Mouse (Mus musculus): ENCODE results near the gene Nt5c3. TPM values are rescaled to one million over a fixed set of nuclear protein-coding genes. Genes with fewer than 3 reads are reported as not detected.

The Nt5c3 gene
- polyA plus RNA-seq, 1 experiment from 2014 or later: 83.0 TPM

- Histone ChIP-seq H3K27ac (no peak overlapping the region), H3K4me3 (replicated peaks) (no peak overlapping the region), H3K27me3 (replicated peaks) (no peaks in the 10 kb centered on the region), H3K4me2 (no peak overlapping the region), H3K36me3 (no peaks in the 10 kb centered on the region), H3K4me1 (peaks cover 9% of the 10 kb centered on the region), H3K9ac (no peak overlapping the region), H3K9me3 (no peaks in the 10 kb centered on the region)
- no peak for ATAC-seq (ENCODE audit: insufficient read depth, low FRiP score, low read depth)
- 80% methylated on average over 2 of the region's 2 CpGs for WGBS
These were observed 7.5 kb downstream of the Nt5c3 start for GRCm38 (mm10) chr6:56916279-56916678.

GRCm38 (mm10) chr6:56913092-56913858 lies 10.5 kb downstream of the Nt5c3 start:
- Histone ChIP-seq H3K27ac (peak overlapping the region; percentile 36; the same call in 1 of the 2 replicates), H3K4me3 (replicated peaks) (no peak overlapping the region), H3K9ac (no peak overlapping the region), H3K4me1 (peaks cover 3% of the 10 kb centered on the region; the same call in 1 of the 2 replicates), H3K4me2 (no peak overlapping the region), H3K27me3 (replicated peaks) (no peaks in the 10 kb centered on the region), H3K36me3 (no peaks in the 10 kb centered on the region), H3K9me3 (no peaks in the 10 kb centered on the region)
- ATAC-seq (ENCODE audit: insufficient read depth, low FRiP score, low read depth): no peak
- 56% methylated on average over 2 of the region's 2 CpGs for WGBS

- Histone ChIP-seq H3K9ac (no peak overlapping the region), H3K4me2 (no peak overlapping the region), H3K36me3 (no peaks in the 10 kb centered on the region), H3K4me3 (replicated peaks) (no peak overlapping the region), H3K27me3 (replicated peaks) (no peaks in the 10 kb centered on the region), H3K4me1 (peaks cover 3% of the 10 kb centered on the region; the same call in 1 of the 2 replicates), H3K27ac (no peak overlapping the region), H3K9me3 (no peaks in the 10 kb centered on the region)
- WGBS: 70% methylated on average over 2 of the region's 2 CpGs
- ATAC-seq (ENCODE audit: insufficient read depth, low FRiP score, low read depth): peak; percentile 82; the same call in 1 of the 2 replicates
These were observed 12.8 kb downstream of the Nt5c3 start for GRCm38 (mm10) chr6:56910910-56911309.

DNA sequence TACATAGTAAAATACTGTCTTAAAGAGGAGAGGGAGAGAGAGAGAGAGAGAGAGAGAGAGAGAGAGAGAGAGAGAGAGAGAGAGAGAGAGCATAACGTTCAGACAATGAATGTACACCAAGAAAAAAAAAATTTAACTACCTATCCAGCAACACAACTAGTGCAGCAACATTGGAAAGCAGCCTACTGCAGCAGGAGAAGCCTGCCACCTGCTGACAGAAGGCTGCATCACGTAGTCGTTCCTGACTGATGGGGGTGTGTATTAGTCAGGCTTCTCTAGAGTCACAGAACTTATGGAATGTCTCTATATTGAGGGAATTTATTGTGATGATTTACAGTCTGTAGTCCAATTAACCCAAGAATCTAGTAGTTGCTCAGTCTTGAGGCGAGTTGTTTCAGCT lies 14.8 kb downstream of the Nt5c3 start:
- ATAC-seq (ENCODE audit: insufficient read depth, low FRiP score, low read depth): peak; percentile 61; the same call in 1 of the 2 replicates

GRCm38 (mm10) chr6:56908397-56908796 lies 15.3 kb downstream of the Nt5c3 start:
- no peak for ATAC-seq (ENCODE audit: insufficient read depth, low FRiP score, low read depth)
- Histone ChIP-seq H3K9me3 (no peaks in the 10 kb centered on the region), H3K27ac (no peak overlapping the region), H3K4me2 (no peak overlapping the region), H3K36me3 (no peaks in the 10 kb centered on the region), H3K4me3 (replicated peaks) (no peak overlapping the region), H3K27me3 (replicated peaks) (no peaks in the 10 kb centered on the region), H3K4me1 (peaks cover 5% of the 10 kb centered on the region), H3K9ac (no peak overlapping the region)
- 90% methylated on average over 2 of the region's 2 CpGs for WGBS

More for the DNA sequence above, 14.8 kb downstream of the Nt5c3 start:
- no peaks in the 10 kb centered on the region for H3K9me3 ChIP-seq
- H3K4me3 ChIP-seq (replicated peaks): no peak overlapping the region
- no peak overlapping the region for H3K9ac ChIP-seq
- no peak overlapping the region for H3K4me2 ChIP-seq
- H3K4me1 ChIP-seq: peaks cover 2% of the 10 kb centered on the region; the same call in 1 of the 2 replicates
- no peaks in the 10 kb centered on the region for H3K36me3 ChIP-seq
- no peak overlapping the region for H3K27ac ChIP-seq
- H3K27me3 ChIP-seq (replicated peaks): no peaks in the 10 kb centered on the region
- 11% methylated on average over 4 of the region's 4 CpGs for WGBS

- H3K4me2 ChIP-seq: no peak overlapping the region
- peaks cover 8% of the 10 kb centered on the region for H3K4me1 ChIP-seq
- H3K36me3 ChIP-seq: no peaks in the 10 kb centered on the region
- no peaks in the 10 kb centered on the region for H3K27me3 ChIP-seq (replicated peaks)
- H3K9me3 ChIP-seq: no peaks in the 10 kb centered on the region
- no peak overlapping the region for H3K27ac ChIP-seq
- ATAC-seq (ENCODE audit: insufficient read depth, low FRiP score, low read depth): no peak
- WGBS: 93% methylated on average over 3 of the region's 3 CpGs
- H3K9ac ChIP-seq: no peak overlapping the region
- no peak overlapping the region for H3K4me3 ChIP-seq (replicated peaks)
These were observed 15.8 kb downstream of the Nt5c3 start for GRCm38 (mm10) chr6:56907973-56908372.

DNA sequence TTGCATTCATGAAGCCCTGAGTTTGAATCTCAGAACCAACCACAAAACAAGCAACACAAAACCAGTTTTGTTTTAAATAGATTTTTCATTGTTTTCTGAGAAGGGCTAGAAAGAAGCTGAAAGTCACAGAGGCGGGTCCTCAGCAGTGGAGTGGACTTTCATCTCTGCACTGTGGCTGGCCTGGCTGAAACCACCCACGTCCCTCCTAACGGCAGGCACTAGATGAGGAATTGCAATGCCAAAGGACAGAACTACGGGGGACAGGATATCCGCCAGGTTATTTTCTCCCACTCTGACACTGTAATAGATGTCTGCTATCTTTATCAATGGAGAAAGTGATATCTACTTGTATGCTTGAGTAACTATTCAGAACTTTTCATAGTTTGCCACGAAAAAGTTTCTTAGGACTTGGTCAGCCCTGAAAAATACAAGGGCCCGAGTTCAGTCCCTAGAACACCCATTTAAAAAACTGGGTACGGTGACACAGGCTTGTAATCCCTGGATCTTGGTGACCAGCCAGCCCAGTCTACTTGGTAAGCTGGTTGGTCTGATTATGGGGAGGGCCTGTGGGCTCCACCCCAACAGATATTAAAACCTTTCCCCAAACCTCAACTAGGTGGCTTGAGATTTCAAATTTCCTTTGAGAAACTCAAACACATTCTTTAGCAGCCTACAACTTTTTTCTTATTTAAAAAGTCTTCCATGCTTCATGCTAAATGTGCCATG lies 17.4 kb downstream of the Nt5c3 start:
- H3K9me3 ChIP-seq: no peaks in the 10 kb centered on the region
- 68% methylated on average over 8 of the region's 8 CpGs for WGBS
- no peaks in the 10 kb centered on the region for H3K36me3 ChIP-seq
- H3K4me1 ChIP-seq: peaks cover 11% of the 10 kb centered on the region
- no peaks in the 10 kb centered on the region for H3K27me3 ChIP-seq (replicated peaks)
- H3K9ac ChIP-seq: no peak overlapping the region
- H3K4me3 ChIP-seq (replicated peaks): no peak overlapping the region
- H3K27ac ChIP-seq: no peak overlapping the region
- no peak overlapping the region for H3K4me2 ChIP-seq
- no peak for ATAC-seq (ENCODE audit: insufficient read depth, low FRiP score, low read depth)

GRCm38 (mm10) chr6:56905486-56905885 lies 18.2 kb downstream of the Nt5c3 start:
- Histone ChIP-seq H3K4me3 (replicated peaks) (no peak overlapping the region), H3K9ac (no peak overlapping the region), H3K36me3 (no peaks in the 10 kb centered on the region), H3K4me2 (no peak overlapping the region), H3K4me1 (peaks cover 14% of the 10 kb centered on the region), H3K27me3 (replicated peaks) (no peaks in the 10 kb centered on the region), H3K9me3 (no peaks in the 10 kb centered on the region), H3K27ac (no peak overlapping the region)
- 66% methylated on average over 5 of the region's 5 CpGs for WGBS
- no peak for ATAC-seq (ENCODE audit: insufficient read depth, low FRiP score, low read depth)

DNA sequence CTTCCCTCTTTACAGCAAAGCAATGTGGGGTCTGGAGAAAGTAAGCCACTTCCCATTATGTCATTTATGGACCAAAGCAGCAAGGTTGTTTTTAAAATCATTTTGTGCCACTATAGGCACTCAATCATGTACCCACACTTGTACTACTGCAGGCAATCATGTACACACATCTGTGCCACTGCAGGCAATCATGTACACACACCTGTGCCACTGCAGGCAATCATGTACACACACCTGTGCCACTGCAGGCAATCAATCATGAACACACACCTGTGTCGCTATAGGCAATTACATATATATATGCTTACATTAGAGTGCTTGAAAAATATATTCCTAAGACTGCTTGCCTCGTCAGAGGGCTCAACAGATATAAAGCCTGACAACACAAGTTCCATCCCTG lies 18.8 kb downstream of the Nt5c3 start:
- 50% methylated on average over 2 of the region's 2 CpGs for WGBS
- Histone ChIP-seq H3K4me3 (replicated peaks) (no peak overlapping the region), H3K36me3 (no peaks in the 10 kb centered on the region), H3K9ac (no peak overlapping the region), H3K27me3 (replicated peaks) (no peaks in the 10 kb centered on the region), H3K9me3 (no peaks in the 10 kb centered on the region), H3K4me2 (no peak overlapping the region), H3K4me1 (peaks cover 14% of the 10 kb centered on the region), H3K27ac (no peak overlapping the region)
- ATAC-seq (ENCODE audit: insufficient read depth, low FRiP score, low read depth): no peak

GRCm38 (mm10) chr6:56904330-56904729 lies 19.4 kb downstream of the Nt5c3 start:
- WGBS: 71% methylated on average over 1 of the region's 1 CpGs
- H3K4me3 ChIP-seq (replicated peaks): no peak overlapping the region
- H3K27ac ChIP-seq: no peak overlapping the region

GRCm38 (mm10) chr6:56903831-56904230 lies 19.9 kb downstream of the Nt5c3 start:
- Histone ChIP-seq H3K4me3 (replicated peaks) (no peak overlapping the region), H3K36me3 (no peaks in the 10 kb centered on the region), H3K9ac (no peak overlapping the region), H3K27ac (peak overlapping the region; percentile 35; the same call in 1 of the 2 replicates), H3K9me3 (no peaks in the 10 kb centered on the region), H3K27me3 (replicated peaks) (no peaks in the 10 kb centered on the region), H3K4me2 (no peak overlapping the region), H3K4me1 (peaks cover 17% of the 10 kb centered on the region)
- no peak for ATAC-seq (ENCODE audit: insufficient read depth, low FRiP score, low read depth)
- whole genome bisulfite sequencing: 32% methylated on average over 6 of the region's 6 CpGs

More at GRCm38 (mm10) chr6:56904330-56904729, 19.4 kb downstream of the Nt5c3 start:
- no peak for ATAC-seq (ENCODE audit: insufficient read depth, low FRiP score, low read depth)
- H3K4me1 ChIP-seq: peaks cover 17% of the 10 kb centered on the region
- H3K4me2 ChIP-seq: no peak overlapping the region
- no peaks in the 10 kb centered on the region for H3K27me3 ChIP-seq (replicated peaks)
- H3K36me3 ChIP-seq: no peaks in the 10 kb centered on the region
- no peak overlapping the region for H3K9ac ChIP-seq
- no peaks in the 10 kb centered on the region for H3K9me3 ChIP-seq

Measured in stomach, embryonic 15.5 days (tissue).